Mouse (Mus musculus): Measurements from ENCODE around the gene Fam199x.

The Fam199x gene

GRCm38 (mm10) chrX:137049425-137050225 lies at the start of gene Fam199x:
Fam199x (plus strand) TSS chrX:137049594.
- DNase-seq (ENCODE audit: low spot score), result peak; percentile 78

- DNase-seq (ENCODE audit: low spot score), result peak; percentile 17
Observed at GRCm38 (mm10) chrX:137015099-137015709, 34.2 kb upstream of the Fam199x start.

DNA sequence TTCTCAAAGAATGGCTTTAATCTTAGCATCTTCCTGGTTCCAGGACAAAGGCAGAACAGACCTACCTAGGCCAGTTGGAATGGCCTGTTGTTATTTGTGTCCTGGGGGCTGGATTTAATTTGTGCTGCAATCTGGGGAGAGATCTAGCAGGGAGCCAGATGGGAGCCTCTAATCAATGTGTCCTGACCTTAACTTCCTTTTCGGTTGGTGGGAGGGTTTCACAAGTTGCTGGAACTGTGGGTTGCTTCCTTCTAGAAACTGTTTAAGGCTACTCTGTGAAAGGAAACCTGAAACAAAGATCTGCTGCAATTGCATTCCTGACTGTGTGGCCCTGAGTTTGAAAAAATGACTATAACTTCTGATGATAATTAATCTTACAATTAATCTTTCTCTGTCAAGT lies 31.7 kb upstream of the Fam199x start:
- DNase-seq (ENCODE audit: low spot score), result no peak

DNA sequence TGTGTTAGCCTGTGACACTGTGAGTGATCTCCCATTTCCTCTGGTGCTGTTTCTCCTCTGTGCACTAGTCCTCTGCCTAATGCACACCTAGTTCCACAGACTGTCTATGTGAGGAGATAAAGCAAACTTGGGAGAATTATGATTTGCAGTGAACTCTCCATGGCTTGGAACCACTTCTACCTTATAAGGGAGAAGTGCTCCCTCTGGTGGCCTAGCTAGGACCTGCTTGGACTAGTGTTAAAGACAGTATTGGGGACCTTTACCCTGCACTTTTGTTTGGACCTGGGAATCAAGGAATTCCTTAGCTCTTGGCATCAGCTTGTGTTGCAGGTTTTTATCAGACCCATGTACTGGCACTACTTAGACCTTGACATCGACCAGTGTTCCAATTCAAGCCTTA lies 30.1 kb upstream of the Fam199x start:
- peak; percentile 47 for DNase-seq (ENCODE audit: low spot score)

- DNase-seq (ENCODE audit: low spot score), result no peak
Observed at GRCm38 (mm10) chrX:137030916-137031315, 18.5 kb upstream of the Fam199x start.

- no peak for DNase-seq (ENCODE audit: low spot score)
Observed at GRCm38 (mm10) chrX:137031726-137032125, 17.7 kb upstream of the Fam199x start.

- DNase-seq (ENCODE audit: low spot score), result no peak
Observed at GRCm38 (mm10) chrX:137034322-137034721, 15.1 kb upstream of the Fam199x start.

GRCm38 (mm10) chrX:137037470-137037999 lies 11.9 kb upstream of the Fam199x start:
- DNase-seq (ENCODE audit: low spot score), result no peak

GRCm38 (mm10) chrX:137038000-137038483 lies 11.4 kb upstream of the Fam199x start, which contains the start of gene Slc25a53:
Slc25a53 (minus strand) TSS chrX:137038302.
- DNase-seq (ENCODE audit: low spot score), result peak; percentile 89

- DNase-seq (ENCODE audit: low spot score), result no peak
Observed at GRCm38 (mm10) chrX:137038502-137038901, 10.9 kb upstream of the Fam199x start.

DNA sequence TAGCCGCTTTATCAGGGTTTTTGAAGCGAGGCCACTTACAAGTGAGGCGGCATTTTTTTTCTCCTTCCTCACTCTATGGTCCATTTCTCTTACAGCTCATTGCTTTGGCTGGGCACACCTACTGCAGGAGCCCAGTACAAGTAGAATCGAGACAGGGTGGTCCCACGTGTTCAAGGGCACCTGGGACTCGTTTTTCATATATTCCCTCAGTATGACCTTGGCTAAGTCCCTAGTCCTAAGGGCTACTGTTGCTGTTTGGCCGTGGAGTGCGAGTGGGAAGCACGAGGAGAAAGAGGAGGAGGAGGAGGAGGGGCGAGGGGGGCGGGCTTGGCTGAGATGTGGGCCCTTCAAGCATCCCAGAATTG lies 352 bp upstream of the Fam199x start:
- DNase-seq (ENCODE audit: low spot score), result no peak

DNA sequence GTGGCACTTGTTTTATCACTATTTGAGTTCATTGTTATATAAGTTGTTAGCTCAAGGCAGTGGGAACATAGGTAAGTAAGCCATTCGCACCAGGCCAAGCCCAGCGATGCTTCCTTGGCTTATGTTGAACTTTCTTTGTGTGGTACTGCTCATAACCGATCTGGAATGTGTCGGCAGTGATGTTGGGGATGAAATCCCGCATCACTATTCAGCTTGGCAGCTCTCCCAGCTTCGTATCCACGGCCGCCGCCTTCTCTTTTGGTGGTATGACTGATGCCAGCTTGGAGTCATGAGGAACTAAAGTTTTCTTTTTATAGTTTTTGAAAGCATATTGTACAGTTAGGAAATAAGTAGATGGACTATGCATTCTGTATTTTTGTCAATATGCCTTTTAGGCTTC lies 13.8 kb downstream of the Fam199x start:
- no peak for DNase-seq (ENCODE audit: low spot score)

GRCm38 (mm10) chrX:137104531-137104930 lies 55.1 kb downstream of the Fam199x start:
- DNase-seq (ENCODE audit: low spot score), result no peak

GRCm38 (mm10) chrX:137106498-137106897 lies 57.1 kb downstream of the Fam199x start:
- DNase-seq (ENCODE audit: low spot score), result no peak

DNA sequence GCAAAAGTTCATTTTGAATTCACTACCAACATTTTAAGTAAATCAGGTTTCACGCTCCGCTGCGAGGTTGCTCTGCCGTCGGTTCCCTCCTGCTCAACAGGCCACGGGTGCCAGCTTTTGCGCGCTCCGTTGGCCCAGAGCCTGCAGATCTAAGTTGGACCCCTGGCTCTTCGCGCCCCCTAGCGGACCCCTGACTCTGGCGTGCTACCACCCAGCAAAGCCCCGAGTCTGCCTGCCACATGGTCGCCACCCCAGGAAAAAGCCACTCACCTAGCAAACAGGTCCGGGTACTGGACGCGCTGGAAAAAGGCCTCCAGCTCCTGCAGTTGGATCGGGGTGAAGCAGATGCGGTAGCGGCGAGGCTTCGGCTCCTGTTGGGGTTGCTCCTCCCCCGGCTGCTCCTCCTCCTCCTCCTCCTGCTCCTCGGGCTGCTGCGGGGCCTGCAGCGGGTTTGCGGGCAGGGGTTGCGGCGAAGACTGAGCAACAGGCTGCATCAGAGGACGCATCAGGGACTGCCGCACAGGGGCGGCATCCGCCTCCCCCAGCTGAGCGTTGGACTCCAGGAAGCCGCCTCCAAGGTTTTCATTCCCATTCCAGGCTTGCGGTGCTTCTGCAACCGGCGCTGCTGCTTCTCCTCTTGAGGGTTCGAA lies 68.8 kb downstream of the Fam199x start:
- peak; percentile 45 for DNase-seq (ENCODE audit: low spot score)

DNA sequence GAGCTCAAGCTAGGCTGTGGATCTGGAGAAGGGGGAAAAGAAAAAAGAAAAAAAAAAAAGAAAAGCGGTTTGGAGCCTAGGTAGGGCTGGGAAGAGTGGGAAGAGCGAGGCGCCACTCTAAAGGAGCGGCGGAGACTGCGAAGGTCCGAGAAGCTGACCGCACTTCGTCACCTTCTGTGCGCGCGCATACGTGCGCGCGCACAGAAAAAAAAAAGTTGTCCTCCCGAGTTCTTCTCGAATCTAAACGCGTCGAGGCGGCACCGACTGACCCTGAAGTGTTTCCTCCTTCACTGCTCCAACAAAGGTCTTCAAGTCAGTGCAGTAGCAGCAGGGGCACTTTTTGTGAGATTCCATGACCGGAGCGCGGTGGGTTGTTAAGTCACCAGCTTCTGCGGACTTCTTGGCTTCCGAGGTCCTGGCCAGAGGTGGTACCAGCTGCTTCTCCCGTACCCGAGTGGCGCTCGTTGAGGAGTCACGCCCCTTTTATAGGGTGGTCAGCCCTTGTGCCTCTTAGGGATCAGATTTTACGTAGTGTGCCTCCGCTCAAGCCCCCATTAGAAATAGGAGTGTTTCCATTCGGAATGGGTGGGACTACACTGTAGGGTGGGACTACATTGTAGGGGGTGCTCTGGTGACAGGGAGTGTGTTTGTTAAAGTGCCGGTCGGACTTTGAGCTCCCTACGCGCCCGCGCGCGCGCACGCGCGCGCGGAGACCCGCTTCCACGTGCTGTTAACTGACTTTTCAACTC lies 70.5 kb downstream of the Fam199x start:
- DNase-seq (ENCODE audit: low spot score), result peak; percentile 78

DNA sequence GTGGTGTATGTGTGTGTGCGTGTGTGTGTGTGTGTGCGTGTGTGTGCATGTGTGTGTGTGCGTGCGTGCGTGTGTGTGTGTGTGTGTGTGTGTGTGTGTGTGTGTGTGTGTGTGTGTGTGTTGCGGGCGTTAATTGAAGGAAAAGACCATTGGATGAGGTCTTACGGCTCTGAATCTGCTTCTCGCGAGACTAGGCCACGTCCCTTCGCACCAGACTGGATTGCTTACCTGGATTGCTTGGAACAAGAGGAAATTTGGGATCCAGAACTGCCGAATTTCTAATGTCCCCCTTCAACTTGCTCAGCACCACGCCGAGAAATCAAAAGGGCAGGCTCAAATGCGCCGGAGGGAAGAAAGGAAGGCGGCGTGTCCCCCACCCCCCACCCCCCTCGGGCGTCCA lies 72.3 kb downstream of the Fam199x start, which contains the start of gene Esx1:
TSS of gene Esx1 (minus strand) at position 366 of the 400 bp plus-strand sequence.
- peak; percentile 14 for DNase-seq (ENCODE audit: low spot score)

GRCm38 (mm10) chrX:137127542-137127941 lies 78.1 kb downstream of the Fam199x start:
- no peak for DNase-seq (ENCODE audit: low spot score)

Data from testis, postnatal 14 days (tissue).